Mouse (Mus musculus): ENCODE data around the gene Acaa1a.
A peak's percentile ranks its signal among the peaks of the same experiment; 100 is the strongest.

The Acaa1a gene

GRCm38 (mm10) chr9:119339558-119340211, at the start of gene Acaa1a:
Gene Acaa1a (plus strand): TSS chr9:119339676.
- TF ChIP-seq GATA4 (IDR thresholded peaks at IDR 0.05; ENCODE audit: insufficient replicate concordance, low read length) = no peak

- no peak for TF ChIP-seq GATA4 (IDR thresholded peaks at IDR 0.05; ENCODE audit: insufficient replicate concordance, low read length)
These were observed 48.7 kb upstream of the Acaa1a start for GRCm38 (mm10) chr9:119290791-119291190.

GRCm38 (mm10) chr9:119297696-119298095, 41.8 kb upstream of the Acaa1a start:
- TF ChIP-seq GATA4 (IDR thresholded peaks at IDR 0.05; ENCODE audit: insufficient replicate concordance, low read length) = no peak

- no peak for TF ChIP-seq GATA4 (IDR thresholded peaks at IDR 0.05; ENCODE audit: insufficient replicate concordance, low read length)
These were observed 40.9 kb upstream of the Acaa1a start for GRCm38 (mm10) chr9:119298563-119298962.

- 0 out of 2 replicates have a peak, but pooled peaks have one; percentile 57 for TF ChIP-seq GATA4 (IDR thresholded peaks at IDR 0.05; ENCODE audit: insufficient replicate concordance, low read length)
These were observed 33.6 kb upstream of the Acaa1a start for GRCm38 (mm10) chr9:119305863-119306262.

GRCm38 (mm10) chr9:119309067-119309466, 30.4 kb upstream of the Acaa1a start:
- peak; percentile 60; the same call in 1 of the 2 replicates for TF ChIP-seq GATA4 (IDR thresholded peaks at IDR 0.05; ENCODE audit: insufficient replicate concordance, low read length)

- no peak for TF ChIP-seq GATA4 (IDR thresholded peaks at IDR 0.05; ENCODE audit: insufficient replicate concordance, low read length)
These were observed 26.4 kb upstream of the Acaa1a start for GRCm38 (mm10) chr9:119313096-119313495.

GRCm38 (mm10) chr9:119318891-119319290, 20.6 kb upstream of the Acaa1a start:
- no peak for TF ChIP-seq GATA4 (IDR thresholded peaks at IDR 0.05; ENCODE audit: insufficient replicate concordance, low read length)

- no peak for TF ChIP-seq GATA4 (IDR thresholded peaks at IDR 0.05; ENCODE audit: insufficient replicate concordance, low read length)
These were observed 19.0 kb upstream of the Acaa1a start for GRCm38 (mm10) chr9:119320446-119320845.

GRCm38 (mm10) chr9:119320946-119321345, 18.5 kb upstream of the Acaa1a start:
- TF ChIP-seq GATA4 (IDR thresholded peaks at IDR 0.05; ENCODE audit: insufficient replicate concordance, low read length) = no peak

GRCm38 (mm10) chr9:119321392-119322229, 17.9 kb upstream of the Acaa1a start:
- no peak for TF ChIP-seq GATA4 (IDR thresholded peaks at IDR 0.05; ENCODE audit: insufficient replicate concordance, low read length)

- TF ChIP-seq GATA4 (IDR thresholded peaks at IDR 0.05; ENCODE audit: insufficient replicate concordance, low read length) = peak; percentile 22; the same call in 1 of the 2 replicates
These were observed 16.9 kb upstream of the Acaa1a start, which contains the start of gene Oxsr1 for GRCm38 (mm10) chr9:119322289-119323259. Gene Oxsr1 (minus strand): TSS chr9:119322427.

- no peak for TF ChIP-seq GATA4 (IDR thresholded peaks at IDR 0.05; ENCODE audit: insufficient replicate concordance, low read length)
These were observed 16.2 kb upstream of the Acaa1a start for GRCm38 (mm10) chr9:119323260-119323645.

GRCm38 (mm10) chr9:119324130-119324529, 15.3 kb upstream of the Acaa1a start:
- TF ChIP-seq GATA4 (IDR thresholded peaks at IDR 0.05; ENCODE audit: insufficient replicate concordance, low read length) = no peak

- no peak for TF ChIP-seq GATA4 (IDR thresholded peaks at IDR 0.05; ENCODE audit: insufficient replicate concordance, low read length)
These were observed 11.0 kb upstream of the Acaa1a start for GRCm38 (mm10) chr9:119328488-119328887.
